Mouse (Mus musculus): ENCODE results near the gene Fezf1.

- no peak for TF ChIP-seq CTCF (IDR thresholded peaks at IDR 0.05; ENCODE audit: low read depth)
- TF ChIP-seq EP300 (IDR thresholded peaks at IDR 0.05; ENCODE audit: low read depth): no peak
Observed at GRCm38 (mm10) chr6:23288752-23289151, 40.6 kb upstream of the Fezf1 start.

Measured in liver, embryonic 14.5 days (tissue).